Mouse (Mus musculus): ENCODE data around the gene Obox7.
"Not testable (repeated sequence)": the region's sequence is repeated elsewhere in the genome, so short reads cannot be mapped to it uniquely, and the experiment has no call there.

The Obox7 gene

GRCm38 (mm10) chr7:14659196-14659595, at the start of gene Obox7:
Gene Obox7, plus strand, starts transcription at chr7:14659496.
- not testable (repeated sequence) for DNase-seq

- DNase-seq: peak; percentile 7 to 29
These were observed 36.4 kb upstream of the Obox7 start for GRCm38 (mm10) chr7:14622556-14623542.

All from kidney, postnatal 36 days (tissue).